Mouse (Mus musculus) lung, embryonic 16.5 days (tissue): ENCODE data around the gene Mvk. TPM values are rescaled to one million over a fixed set of nuclear protein-coding genes. Genes with fewer than 3 reads are reported as not detected.

Source experiments
- ATAC-seq: fragments of 200-750 bp; cut with Nextera tagmentation; 2 replicates; pipeline ENCODE4 v1.8.0; 2017; ENCODE audit warnings: low read depth, mild to moderate bottlenecking, moderate library complexity
- H3K27ac ChIP-seq: fragments of 300-500 bp; sonication (generic); 2 replicates; pipeline ENCODE4 v1.5.1; 2014; ENCODE audit warnings: mild to moderate bottlenecking, control low read depth, low read length
- H3K27me3 ChIP-seq: fragments of 300-500 bp; sonication (generic); 2 replicates; pipeline ENCODE4 v1.6.1; 2014; ENCODE audit warnings: low read depth, low read length, mixed read lengths; ENCODE audit not compliant: control insufficient read depth, insufficient read depth
- H3K36me3 ChIP-seq: fragments of 300-500 bp; sonication (generic); 2 replicates; pipeline ENCODE4 v1.6.1; 2014; ENCODE audit warnings: low read length; ENCODE audit not compliant: control insufficient read depth, insufficient read depth
- H3K4me1 ChIP-seq: fragments of 300-500 bp; sonication (generic); replicated peaks from 2 replicates; pipeline ENCODE4 v1.6.1; 2014; ENCODE audit warnings: low read length, mixed read lengths; ENCODE audit not compliant: control insufficient read depth, insufficient read depth
- H3K4me2 ChIP-seq: fragments of 300-500 bp; sonication (generic); 2 replicates; pipeline ENCODE4 v1.6.1; 2014; ENCODE audit warnings: low read depth, low read length, control low read depth
- H3K4me3 ChIP-seq: fragments of 300-500 bp; sonication (generic); 2 replicates; pipeline ENCODE4 v1.5.1; 2014; ENCODE audit warnings: mild to moderate bottlenecking, low read length, control low read depth
- H3K9ac ChIP-seq: fragments of 300-500 bp; sonication (generic); 2 replicates; pipeline ENCODE4 v1.6.1; 2014; ENCODE audit warnings: low read length, control low read depth
- H3K9me3 ChIP-seq: fragments of 300-500 bp; sonication (generic); 2 replicates; pipeline ENCODE4 v1.6.1; 2016; ENCODE audit warnings: low read length; ENCODE audit not compliant: control insufficient read depth
- WGBS: fragments of 180-500 bp; shearing (Covaris S2); extraction: QIAGEN DNeasy Blood & Tissue Kit; methylation state at CpG from one replicate; pipeline ENCODE4 v1.1.7; 2014; 5-methylcytosine and 5-hydroxymethylcytosine counted together
- polyA plus RNA-seq: library from polyadenylated mRNA; unstranded; fragments of >200 nt; fragmentation: Nextera tagmentation; extraction: Ambion mirVana; gene quantifications from 2 replicates; pipeline ENCODE4 v1.2.1, GENCODE M21; 2015

The Mvk gene
- polyA plus RNA-seq, 1 experiment from 2014 or later, result 36.1 TPM

DNA sequence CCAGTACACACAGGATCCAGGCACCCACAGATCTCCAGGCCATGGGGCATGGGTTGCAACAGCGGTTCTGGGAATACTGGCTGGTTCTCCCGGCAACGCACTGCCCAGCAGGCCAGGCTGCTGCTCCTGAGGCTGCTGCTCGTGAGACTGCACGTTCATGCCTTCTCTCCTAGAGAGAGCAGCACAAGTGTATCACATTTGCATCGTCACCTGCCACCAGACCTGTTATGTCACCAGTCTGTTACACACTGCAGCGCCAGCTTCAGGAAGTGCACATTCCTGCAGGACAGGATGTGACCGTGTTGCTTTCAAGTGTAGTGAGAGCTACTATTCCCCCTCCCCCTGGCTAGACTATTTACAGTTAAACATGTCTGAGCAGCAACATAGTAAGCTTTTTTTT lies 27.2 kb upstream of the Mvk start:
- Histone ChIP-seq H3K9ac (no peak overlapping the region), H3K27me3 (no peaks in the 10 kb centered on the region), H3K4me2 (no peak overlapping the region), H3K9me3 (no peaks in the 10 kb centered on the region), H3K4me1 (peaks cover 26% of the 10 kb centered on the region), H3K36me3 (peaks cover 46% of the 10 kb centered on the region), H3K4me3 (no peak overlapping the region), H3K27ac (no peak overlapping the region)
- no peak for ATAC-seq
- 62% methylated on average over 8 of the region's 8 CpGs for WGBS

DNA sequence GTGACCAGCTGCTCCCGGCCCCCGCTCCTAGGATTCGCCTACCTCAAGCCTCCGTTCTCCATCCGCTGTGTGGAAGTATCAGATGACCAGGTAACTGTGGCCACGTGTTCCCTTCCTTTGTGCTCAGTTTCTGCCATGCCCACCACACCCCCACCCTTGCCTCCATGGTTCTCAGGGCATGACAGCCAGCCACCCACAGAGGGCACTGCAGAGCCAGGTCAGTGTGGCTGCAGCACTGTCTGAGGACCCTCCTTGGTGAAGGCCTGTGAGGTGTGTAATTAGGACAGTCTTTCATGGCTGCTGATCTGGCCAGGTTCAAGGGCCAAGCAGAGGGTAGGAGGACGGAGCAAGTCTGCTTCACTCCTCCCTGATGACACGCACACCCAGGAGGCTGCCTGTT lies 25.5 kb upstream of the Mvk start:
- Histone ChIP-seq H3K9ac (no peak overlapping the region), H3K4me2 (no peak overlapping the region), H3K4me1 (peaks cover 19% of the 10 kb centered on the region), H3K27ac (no peak overlapping the region), H3K36me3 (peaks cover 45% of the 10 kb centered on the region), H3K9me3 (no peaks in the 10 kb centered on the region), H3K4me3 (no peak overlapping the region), H3K27me3 (no peaks in the 10 kb centered on the region)
- no peak for ATAC-seq
- WGBS, result 74% methylated on average over 8 of the region's 8 CpGs

DNA sequence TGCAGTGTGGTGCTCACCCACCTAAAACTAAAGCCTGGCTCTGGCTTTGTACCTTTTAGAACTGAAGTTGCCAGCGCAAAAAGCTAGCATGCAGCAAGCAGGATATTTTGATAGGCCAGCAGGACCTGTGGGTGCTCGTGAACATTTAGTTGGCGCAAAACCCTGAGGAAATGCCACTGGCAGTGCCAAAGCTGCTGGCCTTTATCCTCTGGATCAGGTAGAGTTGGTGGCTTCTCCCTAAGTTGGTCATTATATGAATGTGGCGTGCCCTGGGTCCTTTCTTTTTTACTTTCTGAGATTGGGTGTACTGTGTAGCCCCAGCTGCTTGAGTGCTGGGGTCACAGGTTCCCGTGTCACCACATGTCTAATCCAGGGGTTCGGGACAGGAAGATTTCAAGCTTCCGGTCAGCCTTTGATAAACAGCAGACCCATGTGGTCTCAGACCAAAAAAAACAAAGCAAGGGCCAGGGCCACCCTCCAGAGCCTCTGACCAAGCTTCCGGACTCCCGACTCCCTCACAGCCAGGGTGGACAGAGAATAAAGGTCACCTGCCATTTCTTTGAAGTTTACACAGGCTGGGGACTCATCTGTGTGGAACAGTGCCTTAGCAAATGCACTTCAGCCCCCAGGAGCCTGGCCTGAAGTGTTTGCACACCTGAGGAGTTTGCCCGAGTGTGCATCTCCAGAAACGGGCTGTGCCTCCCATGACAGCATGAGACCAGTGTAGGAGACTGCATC lies 22.3 kb upstream of the Mvk start:
- Histone ChIP-seq H3K4me1 (peaks cover 14% of the 10 kb centered on the region), H3K9ac (no peak overlapping the region; the same call in 1 of the 2 replicates), H3K36me3 (peaks cover 29% of the 10 kb centered on the region), H3K4me2 (0 out of 2 replicates have a peak overlapping the region, but pooled peaks have one; percentile 1), H3K9me3 (no peaks in the 10 kb centered on the region), H3K27ac (no peak overlapping the region), H3K4me3 (no peak overlapping the region), H3K27me3 (no peaks in the 10 kb centered on the region)
- ATAC-seq, result peak; percentile 65
- 41% methylated on average over 11 of the region's 11 CpGs for WGBS

DNA sequence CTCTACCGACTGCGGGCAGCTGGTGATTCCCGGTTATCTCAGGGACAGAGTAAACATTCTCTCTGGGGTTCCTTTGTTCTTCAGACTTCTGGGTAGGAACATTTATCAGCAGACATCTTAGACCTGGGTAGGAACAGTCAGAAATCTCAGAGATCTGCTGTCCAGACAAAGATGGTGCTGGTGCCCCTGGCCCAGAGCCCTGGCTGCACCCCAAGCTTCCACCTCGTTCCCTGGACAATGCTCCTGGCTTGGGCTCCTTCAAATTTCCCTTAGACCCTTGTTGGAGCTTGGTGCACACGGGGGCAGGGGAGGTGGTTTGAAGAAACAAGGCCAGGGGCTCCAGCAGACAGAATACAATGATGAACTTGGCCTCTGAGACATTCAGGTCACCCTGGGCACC lies 21.5 kb upstream of the Mvk start:
- H3K27ac ChIP-seq, result no peak overlapping the region
- H3K4me2 ChIP-seq, result 0 out of 2 replicates have a peak overlapping the region, but pooled peaks have one; percentile 1
- peaks cover 14% of the 10 kb centered on the region for H3K4me1 ChIP-seq
- H3K9me3 ChIP-seq, result no peaks in the 10 kb centered on the region
- WGBS, result 7% methylated on average over 5 of the region's 5 CpGs
- peak overlapping the region; percentile 52 for H3K9ac ChIP-seq
- ATAC-seq, result no peak
- H3K4me3 ChIP-seq, result no peak overlapping the region
- no peaks in the 10 kb centered on the region for H3K27me3 ChIP-seq
- H3K36me3 ChIP-seq, result peaks cover 21% of the 10 kb centered on the region

DNA sequence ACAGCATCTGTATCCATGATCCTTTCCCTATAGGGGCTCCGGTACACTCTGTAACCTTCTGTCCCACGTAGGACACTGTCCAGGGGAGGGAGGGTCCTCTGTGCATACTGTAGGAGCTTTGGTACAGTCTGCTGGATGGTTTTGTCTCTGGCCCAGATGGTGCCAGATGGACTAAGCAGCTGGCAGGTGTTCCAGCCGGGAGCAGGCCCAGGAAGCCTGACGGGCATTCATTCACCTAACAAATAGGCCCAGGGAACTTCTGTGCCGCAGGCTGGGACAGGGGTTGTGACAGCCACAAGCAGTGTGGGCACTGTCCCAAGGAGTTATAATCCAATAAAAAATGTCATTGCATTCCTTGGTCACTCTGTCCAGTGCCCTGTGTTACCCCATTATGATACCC lies 20.1 kb upstream of the Mvk start:
- no peak overlapping the region for H3K27ac ChIP-seq
- ATAC-seq, result no peak
- no peak overlapping the region for H3K4me2 ChIP-seq
- 80% methylated on average over 5 of the region's 5 CpGs for WGBS
- H3K36me3 ChIP-seq, result peaks cover 12% of the 10 kb centered on the region
- no peaks in the 10 kb centered on the region for H3K27me3 ChIP-seq
- H3K4me1 ChIP-seq, result peaks cover 14% of the 10 kb centered on the region
- H3K4me3 ChIP-seq, result no peak overlapping the region
- no peaks in the 10 kb centered on the region for H3K9me3 ChIP-seq
- H3K9ac ChIP-seq, result no peak overlapping the region

DNA sequence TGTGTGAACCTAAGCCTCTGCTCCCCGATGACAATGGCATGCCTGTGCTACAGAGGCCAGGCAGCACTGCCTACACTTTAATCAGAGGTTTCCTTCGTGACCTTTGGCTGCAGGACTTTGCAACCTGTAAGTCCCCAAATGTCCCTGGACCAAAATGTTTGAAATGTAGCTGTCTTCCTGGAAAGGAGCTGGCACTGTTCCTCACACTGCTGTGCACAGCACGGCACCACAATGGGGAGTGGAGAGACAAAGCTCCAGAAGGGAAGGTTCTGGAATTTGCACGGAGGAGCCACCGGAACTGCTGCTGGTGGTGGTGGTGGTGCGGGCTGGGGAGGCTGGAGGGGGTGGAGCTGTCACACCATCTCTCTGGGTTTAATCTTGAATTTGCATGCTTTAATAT lies 17.3 kb upstream of the Mvk start:
- H3K27me3 ChIP-seq, result no peaks in the 10 kb centered on the region
- no peak for ATAC-seq
- no peak overlapping the region for H3K4me2 ChIP-seq
- H3K9me3 ChIP-seq, result no peaks in the 10 kb centered on the region
- H3K9ac ChIP-seq, result no peak overlapping the region
- no peaks in the 10 kb centered on the region for H3K36me3 ChIP-seq
- H3K4me3 ChIP-seq, result no peak overlapping the region
- no peak overlapping the region for H3K27ac ChIP-seq
- 78% methylated on average over 6 of the region's 6 CpGs for WGBS
- H3K4me1 ChIP-seq, result peaks cover 11% of the 10 kb centered on the region

DNA sequence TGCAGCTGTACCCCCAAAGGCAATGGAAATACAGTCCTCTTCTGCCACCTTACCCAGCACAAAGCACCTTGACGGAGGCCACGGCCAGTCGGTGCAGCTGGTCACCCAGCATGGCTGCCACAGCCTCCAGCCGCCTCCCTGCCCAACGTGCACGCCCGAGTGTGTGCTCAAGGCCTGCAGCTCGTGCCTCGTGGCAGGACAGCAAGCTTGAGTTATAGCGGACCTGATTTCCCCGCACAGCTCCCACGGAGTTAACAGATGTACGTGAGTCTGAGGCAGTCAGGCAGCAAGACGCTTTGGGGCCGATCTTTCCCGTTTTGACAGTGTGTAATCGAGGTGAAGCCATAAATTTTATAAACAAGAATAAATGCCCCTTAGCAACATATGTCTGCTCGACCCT lies 15.4 kb upstream of the Mvk start:
- H3K4me1 ChIP-seq, result no peaks in the 10 kb centered on the region
- WGBS, result 62% methylated on average over 18 of the region's 18 CpGs
- H3K27ac ChIP-seq, result no peak overlapping the region
- ATAC-seq, result no peak
- H3K27me3 ChIP-seq, result no peaks in the 10 kb centered on the region
- no peaks in the 10 kb centered on the region for H3K36me3 ChIP-seq
- no peak overlapping the region for H3K4me3 ChIP-seq
- H3K9ac ChIP-seq, result no peak overlapping the region
- H3K4me2 ChIP-seq, result no peak overlapping the region
- H3K9me3 ChIP-seq, result no peaks in the 10 kb centered on the region

- H3K9ac ChIP-seq, result no peak overlapping the region
- no peaks in the 10 kb centered on the region for H3K36me3 ChIP-seq
- 75% methylated on average over 7 of the region's 7 CpGs for WGBS
- no peak for ATAC-seq
- H3K27me3 ChIP-seq, result no peaks in the 10 kb centered on the region
- H3K9me3 ChIP-seq, result no peaks in the 10 kb centered on the region
- H3K4me2 ChIP-seq, result no peak overlapping the region
- H3K27ac ChIP-seq, result no peak overlapping the region
- H3K4me3 ChIP-seq, result no peak overlapping the region
- no peaks in the 10 kb centered on the region for H3K4me1 ChIP-seq
Observed at GRCm38 (mm10) chr5:114429781-114430180, 14.3 kb upstream of the Mvk start.

DNA sequence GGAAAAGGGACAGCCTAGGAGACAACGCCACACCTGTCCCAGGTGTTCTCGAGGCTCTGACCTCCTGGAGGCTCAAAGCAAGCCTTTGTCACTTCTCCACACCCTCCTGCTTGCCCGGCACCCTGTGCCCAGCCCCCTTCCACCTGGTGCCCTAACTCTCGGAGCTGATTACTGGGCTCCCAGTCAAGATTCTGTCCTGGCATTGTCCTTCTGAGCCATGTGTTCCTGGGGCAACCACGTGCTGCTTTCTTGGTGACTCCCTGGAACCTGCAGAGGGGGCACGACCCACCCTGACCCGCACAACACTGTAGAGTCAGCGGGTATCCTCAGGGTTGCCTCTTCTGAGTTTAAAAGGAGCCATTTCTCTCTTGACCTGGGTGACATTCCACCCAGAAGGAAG lies 9.7 kb upstream of the Mvk start:
- H3K9ac ChIP-seq, result no peak overlapping the region
- H3K4me2 ChIP-seq, result no peak overlapping the region
- no peak overlapping the region for H3K4me3 ChIP-seq
- H3K4me1 ChIP-seq, result no peaks in the 10 kb centered on the region
- ATAC-seq, result no peak
- H3K27me3 ChIP-seq, result no peaks in the 10 kb centered on the region
- H3K27ac ChIP-seq, result no peak overlapping the region
- no peaks in the 10 kb centered on the region for H3K9me3 ChIP-seq
- peaks cover 10% of the 10 kb centered on the region for H3K36me3 ChIP-seq
- 83% methylated on average over 8 of the region's 8 CpGs for WGBS
